Mouse (Mus musculus): Measurements from ENCODE around the gene Bbip1. TPM values are rescaled to one million over a fixed set of nuclear protein-coding genes. Genes with fewer than 3 reads are reported as not detected.
A peak's percentile ranks its signal among the peaks of the same experiment; 100 is the strongest.
"Not testable (repeated sequence)": the region's sequence is repeated elsewhere in the genome, so short reads cannot be mapped to it uniquely, and the experiment has no call there.

The Bbip1 gene
- polyA plus RNA-seq, 1 experiment from 2014 or later, result 52.8 TPM

DNA sequence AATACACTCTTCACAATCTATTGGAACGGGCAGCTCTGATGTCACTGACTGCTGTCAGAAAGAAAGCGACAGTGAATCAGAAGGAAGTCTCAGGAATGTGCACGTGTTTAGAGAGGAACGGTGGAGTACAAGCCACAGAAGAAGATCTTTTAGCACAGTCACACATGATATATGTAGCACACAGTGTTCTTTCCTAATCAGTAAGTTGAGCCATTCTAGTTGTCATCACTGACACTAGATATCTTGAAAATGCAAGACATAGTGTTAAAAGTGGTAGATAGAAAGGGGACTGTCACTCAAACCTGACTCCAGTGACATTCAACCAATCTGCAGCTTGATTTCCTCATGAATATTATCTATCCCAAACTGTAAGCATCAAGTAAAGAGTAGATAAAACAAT is 5.0 kb downstream of the Bbip1 start:
- 81% methylated on average over 4 of the region's 4 CpGs for WGBS
- ATAC-seq (ENCODE audit: low FRiP score, low TSS enrichment), result no peak

DNA sequence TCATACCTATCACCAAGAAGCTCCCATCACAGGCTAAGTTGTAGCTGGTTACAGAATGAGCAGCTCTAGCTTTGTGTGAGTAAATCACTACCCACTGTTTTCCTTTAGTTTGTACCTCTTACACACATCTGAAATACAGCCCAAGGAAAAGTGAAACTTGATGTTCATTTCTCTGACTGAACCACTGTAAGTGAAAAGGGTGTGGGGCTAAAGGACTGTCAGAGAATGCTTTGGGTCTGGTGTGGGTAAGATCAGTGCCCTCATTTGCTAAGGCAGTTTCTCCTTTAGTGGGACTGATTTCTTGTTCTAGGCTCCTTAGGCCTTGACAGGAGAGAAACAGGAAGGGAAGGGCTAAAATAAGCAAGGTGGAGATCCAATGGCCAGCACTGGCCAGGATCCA is 10.4 kb downstream of the Bbip1 start:
- ATAC-seq (ENCODE audit: low FRiP score, low TSS enrichment) (no peak), DNase-seq (ENCODE audit: low spot score) (no peak)
- no peak for TF ChIP-seq CTCF (IDR thresholded peaks at IDR 0.05; ENCODE audit: low read depth)
- no peak for TF ChIP-seq EP300 (optimal IDR thresholded peaks at IDR 0.05)
- no peaks in the 10 kb centered on the region for H3K9me3 ChIP-seq (ENCODE audit: control insufficient read depth, low read length)
- H3K4me2 ChIP-seq (replicated peaks; ENCODE audit: low read depth), result no peak overlapping the region
- H3K9ac ChIP-seq (ENCODE audit: low read length), result no peak overlapping the region
- H3K4me1 ChIP-seq (replicated peaks; ENCODE audit: control insufficient read depth, insufficient read depth), result no peaks in the 10 kb centered on the region
- peaks cover 5% of the 10 kb centered on the region; the same call in 1 of the 2 replicates for H3K36me3 ChIP-seq (ENCODE audit: control insufficient read depth, insufficient read depth, low read length)
- H3K4me3 ChIP-seq (ENCODE audit: low read depth, low read length), result no peak overlapping the region
- no peak overlapping the region for H3K27ac ChIP-seq (replicated peaks)
- H3K27me3 ChIP-seq (ENCODE audit: control insufficient read depth, insufficient read depth, low read length), result no peaks in the 10 kb centered on the region

More for the DNA sequence above, 5.0 kb downstream of the Bbip1 start:
- Histone ChIP-seq H3K27ac (replicated peaks) (no peak overlapping the region), H3K9me3 (ENCODE audit: control insufficient read depth, low read length) (no peaks in the 10 kb centered on the region), H3K4me1 (replicated peaks; ENCODE audit: control insufficient read depth, insufficient read depth) (peaks cover 2% of the 10 kb centered on the region; the same call in 1 of the 2 replicates), H3K4me3 (ENCODE audit: low read depth, low read length) (no peak overlapping the region), H3K27me3 (ENCODE audit: control insufficient read depth, insufficient read depth, low read length) (no peaks in the 10 kb centered on the region), H3K9ac (ENCODE audit: low read length) (no peak overlapping the region), H3K36me3 (ENCODE audit: control insufficient read depth, insufficient read depth, low read length) (no peaks in the 10 kb centered on the region), H3K4me2 (replicated peaks; ENCODE audit: low read depth) (no peak overlapping the region)
- TF ChIP-seq EP300 (optimal IDR thresholded peaks at IDR 0.05), result no peak
- TF ChIP-seq CTCF (IDR thresholded peaks at IDR 0.05; ENCODE audit: low read depth), result no peak
- DNase-seq (ENCODE audit: low spot score), result no peak

DNA sequence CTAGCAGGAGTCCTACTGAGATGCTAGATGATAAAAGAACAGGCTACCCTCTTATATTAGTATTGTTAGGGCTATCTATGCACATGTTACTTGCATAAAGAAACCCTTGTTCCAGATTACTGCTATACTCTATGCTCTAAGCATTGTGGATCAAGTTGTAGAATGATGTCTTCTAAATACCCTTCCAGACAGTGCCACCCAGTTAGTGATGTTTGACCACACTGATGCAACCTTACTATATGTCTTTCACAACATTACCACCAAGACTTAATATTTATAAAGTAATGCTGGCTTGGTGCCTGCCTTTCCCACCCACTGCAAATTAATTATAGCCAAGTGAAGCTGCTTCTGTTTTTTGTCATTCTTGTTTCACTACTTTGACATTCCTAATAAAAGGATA is 11.4 kb downstream of the Bbip1 start:
- H3K4me3 ChIP-seq (ENCODE audit: low read depth, low read length), result no peak overlapping the region
- H3K27ac ChIP-seq (replicated peaks), result no peak overlapping the region
- H3K9ac ChIP-seq (ENCODE audit: low read length), result no peak overlapping the region
- H3K4me1 ChIP-seq (replicated peaks; ENCODE audit: control insufficient read depth, insufficient read depth), result no peaks in the 10 kb centered on the region
- H3K9me3 ChIP-seq (ENCODE audit: control insufficient read depth, low read length), result no peaks in the 10 kb centered on the region
- H3K36me3 ChIP-seq (ENCODE audit: control insufficient read depth, insufficient read depth, low read length), result peaks cover 5% of the 10 kb centered on the region; the same call in 1 of the 2 replicates
- no peaks in the 10 kb centered on the region for H3K27me3 ChIP-seq (ENCODE audit: control insufficient read depth, insufficient read depth, low read length)
- DNase-seq (ENCODE audit: low spot score), result no peak
- no peak overlapping the region for H3K4me2 ChIP-seq (replicated peaks; ENCODE audit: low read depth)
- no peak for ATAC-seq (ENCODE audit: low FRiP score, low TSS enrichment)
- no peak for TF ChIP-seq EP300 (optimal IDR thresholded peaks at IDR 0.05)

DNA sequence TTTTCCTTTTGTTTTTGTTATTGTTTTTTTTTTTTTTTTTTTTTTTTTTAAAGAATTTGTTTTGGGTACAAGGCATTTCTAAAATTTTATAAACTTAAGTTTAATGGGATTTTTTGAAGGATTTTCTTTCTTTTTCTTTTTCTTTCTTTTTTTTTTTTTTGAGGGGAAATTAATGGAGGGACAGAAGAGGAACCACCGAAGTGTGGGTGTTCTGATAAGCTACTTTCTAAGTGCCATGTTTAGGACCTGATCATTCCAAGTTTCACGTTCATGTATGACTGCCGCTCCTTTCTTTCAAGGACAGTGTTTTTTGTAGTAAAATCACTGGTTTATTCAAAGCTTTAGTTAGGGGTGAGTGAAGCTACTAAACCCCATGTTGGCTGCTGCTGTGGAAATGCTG is 15.2 kb downstream of the Bbip1 start:
- H3K4me2 ChIP-seq (replicated peaks; ENCODE audit: low read depth), result no peak overlapping the region
- H3K9me3 ChIP-seq (ENCODE audit: control insufficient read depth, low read length), result no peaks in the 10 kb centered on the region
- H3K27ac ChIP-seq (replicated peaks), result no peak overlapping the region
- H3K9ac ChIP-seq (ENCODE audit: low read length), result no peak overlapping the region
- no peak for TF ChIP-seq CTCF (IDR thresholded peaks at IDR 0.05; ENCODE audit: low read depth)
- no peak for TF ChIP-seq EP300 (optimal IDR thresholded peaks at IDR 0.05)
- no peaks in the 10 kb centered on the region for H3K4me1 ChIP-seq (replicated peaks; ENCODE audit: control insufficient read depth, insufficient read depth)
- 87% methylated on average over 3 of the region's 3 CpGs for WGBS
- DNase-seq (ENCODE audit: low spot score) (no peak), ATAC-seq (ENCODE audit: low FRiP score, low TSS enrichment) (no peak)
- peaks cover 9% of the 10 kb centered on the region; the same call in 1 of the 2 replicates for H3K36me3 ChIP-seq (ENCODE audit: control insufficient read depth, insufficient read depth, low read length)
- H3K27me3 ChIP-seq (ENCODE audit: control insufficient read depth, insufficient read depth, low read length), result no peaks in the 10 kb centered on the region
- H3K4me3 ChIP-seq (ENCODE audit: low read depth, low read length), result no peak overlapping the region

DNA sequence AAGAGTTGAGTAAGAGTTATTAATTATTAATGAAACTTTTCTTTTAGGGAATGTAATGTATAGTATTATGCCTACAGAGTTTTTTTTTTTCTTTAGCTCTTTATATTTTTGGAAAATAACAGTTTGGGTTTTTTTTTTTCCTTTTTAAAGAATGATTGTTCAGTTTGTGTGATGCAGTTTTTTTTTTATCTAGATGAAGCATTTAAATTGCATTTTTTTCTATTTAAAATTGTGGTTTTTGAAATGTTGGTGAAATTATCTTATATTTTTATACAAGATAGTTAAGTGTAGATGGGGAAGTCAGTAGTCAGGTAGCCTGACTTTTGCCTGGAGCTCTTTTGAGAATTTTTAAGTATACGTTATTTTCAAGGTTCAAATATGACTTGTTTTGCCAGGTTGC is 17.7 kb downstream of the Bbip1 start:
- Histone ChIP-seq H3K27me3 (ENCODE audit: control insufficient read depth, insufficient read depth, low read length) (no peaks in the 10 kb centered on the region), H3K27ac (replicated peaks) (no peak overlapping the region), H3K36me3 (ENCODE audit: control insufficient read depth, insufficient read depth, low read length) (peaks cover 14% of the 10 kb centered on the region; the same call in 1 of the 2 replicates), H3K4me3 (ENCODE audit: low read depth, low read length) (no peak overlapping the region), H3K9me3 (ENCODE audit: control insufficient read depth, low read length) (no peaks in the 10 kb centered on the region), H3K4me2 (replicated peaks; ENCODE audit: low read depth) (no peak overlapping the region), H3K9ac (ENCODE audit: low read length) (no peak overlapping the region), H3K4me1 (replicated peaks; ENCODE audit: control insufficient read depth, insufficient read depth) (no peaks in the 10 kb centered on the region)
- TF ChIP-seq CTCF (IDR thresholded peaks at IDR 0.05; ENCODE audit: low read depth), result no peak
- TF ChIP-seq EP300 (optimal IDR thresholded peaks at IDR 0.05), result no peak
- WGBS, result 93% methylated on average over 1 of the region's 1 CpGs
- ATAC-seq (ENCODE audit: low FRiP score, low TSS enrichment) (no peak), DNase-seq (ENCODE audit: low spot score) (no peak)

DNA sequence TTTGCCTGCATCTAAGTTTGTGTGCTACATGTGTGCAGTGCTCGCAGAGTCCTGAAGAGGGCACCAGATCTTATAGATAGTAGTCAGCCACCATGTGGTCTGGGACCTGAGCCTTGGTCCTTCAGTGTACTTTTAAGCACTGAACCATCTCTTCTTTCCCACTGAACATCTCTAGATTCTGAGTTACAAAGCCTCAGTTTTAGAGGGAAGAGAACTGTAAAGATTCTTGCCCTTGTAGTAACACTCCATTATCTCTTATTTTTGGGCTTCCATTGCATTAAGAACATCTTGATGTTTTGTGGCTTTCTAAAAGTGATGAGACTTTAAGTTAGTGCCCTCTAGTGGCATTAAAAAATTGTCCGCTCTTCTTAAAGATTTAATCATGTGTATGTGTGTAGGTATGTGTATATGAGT is 19.1 kb downstream of the Bbip1 start:
- Histone ChIP-seq H3K4me2 (replicated peaks; ENCODE audit: low read depth) (no peak overlapping the region), H3K9ac (ENCODE audit: low read length) (no peak overlapping the region), H3K27me3 (ENCODE audit: control insufficient read depth, insufficient read depth, low read length) (no peaks in the 10 kb centered on the region), H3K9me3 (ENCODE audit: control insufficient read depth, low read length) (no peaks in the 10 kb centered on the region), H3K27ac (replicated peaks) (no peak overlapping the region), H3K4me3 (ENCODE audit: low read depth, low read length) (no peak overlapping the region), H3K36me3 (ENCODE audit: control insufficient read depth, insufficient read depth, low read length) (peaks cover 17% of the 10 kb centered on the region; the same call in 1 of the 2 replicates), H3K4me1 (replicated peaks; ENCODE audit: control insufficient read depth, insufficient read depth) (no peaks in the 10 kb centered on the region)
- 90% methylated on average over 2 of the region's 2 CpGs for WGBS
- no peak for ATAC-seq (ENCODE audit: low FRiP score, low TSS enrichment)
- TF ChIP-seq EP300 (optimal IDR thresholded peaks at IDR 0.05) (no peak), CTCF (IDR thresholded peaks at IDR 0.05; ENCODE audit: low read depth) (peak; percentile 59)
- DNase-seq (ENCODE audit: low spot score), result no peak

DNA sequence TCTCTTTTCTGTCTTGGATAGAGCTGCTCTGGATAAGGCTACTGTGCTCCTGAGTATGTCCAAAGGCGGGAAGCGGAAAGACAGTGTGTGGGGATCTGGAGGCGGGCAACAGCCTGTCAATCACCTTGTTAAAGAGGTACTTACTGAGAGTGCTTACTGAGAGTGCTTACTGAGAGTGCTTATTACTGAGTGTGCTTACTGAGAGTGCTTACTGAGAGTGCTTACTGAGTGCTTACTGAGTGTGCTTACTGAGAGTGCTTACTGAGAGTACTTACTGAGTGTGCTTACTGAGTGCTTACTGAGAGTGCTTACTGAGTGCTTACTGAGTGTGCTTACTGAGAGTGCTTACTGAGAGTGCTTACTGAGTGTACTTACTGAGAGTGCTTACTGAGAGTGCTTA is 22.4 kb downstream of the Bbip1 start:
- ATAC-seq (ENCODE audit: low FRiP score, low TSS enrichment); H3K9ac ChIP-seq (ENCODE audit: low read length); H3K4me2 ChIP-seq (replicated peaks; ENCODE audit: low read depth); H3K4me1 ChIP-seq (replicated peaks; ENCODE audit: control insufficient read depth, insufficient read depth); H3K4me3 ChIP-seq (ENCODE audit: low read depth, low read length); H3K27ac ChIP-seq (replicated peaks); H3K27me3 ChIP-seq (ENCODE audit: control insufficient read depth, insufficient read depth, low read length); H3K9me3 ChIP-seq (ENCODE audit: control insufficient read depth, low read length); DNase-seq (ENCODE audit: low spot score): not testable (repeated sequence)
- WGBS, result 95% methylated on average over 3 of the region's 3 CpGs
- H3K36me3 ChIP-seq (ENCODE audit: control insufficient read depth, insufficient read depth, low read length), result peaks cover 30% of the 10 kb centered on the region

Measured in stomach, postnatal 0 days (tissue).